In genomic region chr17:26638655-26639054, GRCm38 (mm10) we compare ENCODE assay signal across 8 mouse cellular contexts. TPM values are rescaled to one million over a fixed set of nuclear protein-coding genes. Genes with fewer than 3 reads are reported as not detected.
DNase-seq lines count a peak whose midpoint lies in the region; ATAC-seq lines count a peak whose summit lies in the region.

No protein-coding gene starts in this region.

- no peak overlapping the region; the same call in 1 of the 2 replicates for H3K27ac ChIP-seq in liver, embryonic 13.5 days
- H3K27ac ChIP-seq in neural tube, embryonic 11.5 days (ENCODE audit: low read depth, low read length): no peak overlapping the region

- peaks cover 64% of the 10 kb centered on the region for H3K36me3 ChIP-seq in liver, embryonic 13.5 days
- peaks cover 25% of the 10 kb centered on the region for H3K36me3 ChIP-seq in neural tube, embryonic 11.5 days (ENCODE audit: control insufficient read depth, insufficient read depth, low read length)

- no peaks in the 10 kb centered on the region for H3K27me3 ChIP-seq in liver, embryonic 13.5 days
- no peaks in the 10 kb centered on the region for H3K27me3 ChIP-seq in neural tube, embryonic 11.5 days (ENCODE audit: control insufficient read depth, insufficient read depth, low read length)

- H3K9me3 ChIP-seq in liver, embryonic 13.5 days (replicated peaks): no peaks in the 10 kb centered on the region
- H3K9me3 ChIP-seq in neural tube, embryonic 11.5 days (ENCODE audit: control insufficient read depth, low read length): no peaks in the 10 kb centered on the region

- H3K9ac ChIP-seq in liver, embryonic 13.5 days: no peak overlapping the region
- no peak overlapping the region for H3K9ac ChIP-seq in neural tube, embryonic 11.5 days (ENCODE audit: low read length)

- no peak overlapping the region for H3K4me2 ChIP-seq in liver, embryonic 13.5 days
- H3K4me2 ChIP-seq in neural tube, embryonic 11.5 days (ENCODE audit: low read depth): no peak overlapping the region

- ATAC-seq in liver, embryonic 13.5 days (ENCODE audit: low read depth): peak; percentile 55; the same call in 1 of the 2 replicates
- no peak for ATAC-seq in neural tube, embryonic 11.5 days (ENCODE audit: insufficient read depth, low FRiP score, low TSS enrichment)

- WGBS in liver, embryonic 13.5 days (ENCODE audit: insufficient replicate concordance): 20% methylated on average over 7 of the region's 7 CpGs
- WGBS in neural tube, embryonic 11.5 days: 30% methylated on average over 7 of the region's 7 CpGs

- peaks cover 23% of the 10 kb centered on the region for H3K4me1 ChIP-seq in liver, embryonic 13.5 days (replicated peaks)
- no peaks in the 10 kb centered on the region for H3K4me1 ChIP-seq in neural tube, embryonic 11.5 days (ENCODE audit: control insufficient read depth, insufficient read depth, low read length)

- peak; percentile 84 for DNase-seq in B cell, adult 2 months
- peak; percentile 87 to 88 for DNase-seq in adrenal gland, adult 18-20 months (ENCODE audit: low spot score in 2 of 2)
- peak; percentile 87 for DNase-seq in embryo, embryonic 10 days (ENCODE audit: low spot score)
- DNase-seq in gastrocnemius, postnatal 4 days (ENCODE audit: low spot score in 2 of 2): peak; percentile 68 to 81
- DNase-seq in kidney, adult 11 months: peak; percentile 79
- DNase-seq in liver, embryonic 13.5 days: peak; percentile 58
- peak; percentile 67 for DNase-seq in neural tube, embryonic 11.5 days (ENCODE audit: low spot score)
- DNase-seq in thymus, adult 18-20 months: peak; percentile 18 to 32

- no peak overlapping the region for H3K4me3 ChIP-seq in liver, embryonic 13.5 days (replicated peaks)
- H3K4me3 ChIP-seq in neural tube, embryonic 11.5 days (ENCODE audit: low read depth, low read length): no peak overlapping the region

RNA-seq across cellular contexts. Expression of gene Atp6v0e, which starts 24.4 kb away (rescaled TPM):
- 100 to 1,000 TPM; 215 to 234 TPM for total RNA-seq in adrenal gland, adult 18-20 months (2021)
- total RNA-seq in gastrocnemius, postnatal 4 days (2021): 10 to 100 TPM; 54.0 to 54.7 TPM
- polyA plus RNA-seq in liver, embryonic 13.5 days (2015; fragmentation: Nextera tagmentation; extraction: Ambion mirVana): 192 and 194 TPM in 2 replicates
- polyA plus RNA-seq in neural tube, embryonic 11.5 days (2014; fragmentation: Nextera tagmentation; extraction: Ambion mirVana): 107 and 122 TPM in 2 replicates

Comparison
In these comparisons a context has a peak if more than half of its experiments do, and no peak if none do; other contexts are left out.
1. DNase-seq: peak in every context shown above with its lines; median percentile 88 in adrenal gland, adult 18-20 months; 87 in embryo, embryonic 10 days; 84 in B cell, adult 2 months; 79 in kidney, adult 11 months; 74 in gastrocnemius, postnatal 4 days; 67 in neural tube, embryonic 11.5 days; 58 in liver, embryonic 13.5 days; 25 in thymus, adult 18-20 months.